Mouse (Mus musculus) layer of hippocampus, adult 2 months (tissue): ENCODE data around the gene Celsr1. TPM values are rescaled to one million over a fixed set of nuclear protein-coding genes. Genes with fewer than 3 reads are reported as not detected.

Experiments used
- DNase-seq, 2 experiments: peaks; one replicate each; pipeline ENCODE4 v3.0.0; 2022; ENCODE audit warnings: low spot score in 2 of 2
- H3K27ac ChIP-seq: fragments of 200-600 bp; 2 replicates; pipeline ENCODE4 v1.8.1; 2022
- H3K4me3 ChIP-seq: fragments of 200-600 bp; 2 replicates; pipeline ENCODE4 v1.8.1; 2022; ENCODE audit warnings: mild to moderate bottlenecking
- CTCF ChIP-seq: fragments of 200-600 bp; conservative IDR thresholded peaks from 2 replicates; pipeline ENCODE4 v1.8.1; 2022; ENCODE audit warnings: antibody characterized with exemption, mild to moderate bottlenecking, moderate library complexity
- total RNA-seq, 2 experiments: library from RNA; stranded (reverse); gene quantifications; 2 replicates each; pipeline ENCODE4 v1.2.3; 2021

Celsr1 gene
- total RNA-seq, 2 experiments from 2014 or later: 5.5 to 5.8 TPM

- TF ChIP-seq CTCF: no peak
- DNase-seq: no peak
- no peak overlapping the region for H3K27ac ChIP-seq
- H3K4me3 ChIP-seq: no peak overlapping the region
These were observed 16.2 kb downstream of the Celsr1 start for GRCm38 (mm10) chr15:86017336-86017735.

GRCm38 (mm10) chr15:86015860-86016541, 17.6 kb downstream of the Celsr1 start:
- no peak for DNase-seq
- no peak for TF ChIP-seq CTCF
- Histone ChIP-seq H3K27ac (no peak overlapping the region), H3K4me3 (no peak overlapping the region)

- no peak for DNase-seq
- TF ChIP-seq CTCF: no peak
- Histone ChIP-seq H3K4me3 (no peak overlapping the region), H3K27ac (no peak overlapping the region)
These were observed 18.6 kb downstream of the Celsr1 start for GRCm38 (mm10) chr15:86015026-86015425.

GRCm38 (mm10) chr15:86013656-86014055, 19.9 kb downstream of the Celsr1 start:
- Histone ChIP-seq H3K4me3 (no peak overlapping the region), H3K27ac (no peak overlapping the region)
- DNase-seq: no peak
- no peak for TF ChIP-seq CTCF

- Histone ChIP-seq H3K4me3 (no peak overlapping the region), H3K27ac (no peak overlapping the region)
- TF ChIP-seq CTCF: no peak
- no peak for DNase-seq
These were observed 20.4 kb downstream of the Celsr1 start for GRCm38 (mm10) chr15:86013130-86013529.

- DNase-seq: no peak
- no peak overlapping the region for H3K4me3 ChIP-seq
- no peak for TF ChIP-seq CTCF
- peak overlapping the region; percentile 46; the same call in 1 of the 2 replicates for H3K27ac ChIP-seq
These were observed 25.9 kb downstream of the Celsr1 start for GRCm38 (mm10) chr15:86007690-86008121.

GRCm38 (mm10) chr15:86005691-86006525, 27.7 kb downstream of the Celsr1 start:
- H3K27ac ChIP-seq: no peak overlapping the region
- DNase-seq: no peak
- no peak for TF ChIP-seq CTCF

GRCm38 (mm10) chr15:86004048-86004447, 29.5 kb downstream of the Celsr1 start:
- DNase-seq: no peak
- TF ChIP-seq CTCF: no peak
- Histone ChIP-seq H3K4me3 (no peak overlapping the region), H3K27ac (no peak overlapping the region)

More at GRCm38 (mm10) chr15:86005691-86006525, 27.7 kb downstream of the Celsr1 start:
- H3K4me3 ChIP-seq: no peak overlapping the region

- peak overlapping the region; percentile 67 for H3K27ac ChIP-seq
- H3K4me3 ChIP-seq: no peak overlapping the region
- DNase-seq: peak in 1 of 2 experiments; percentile 37
- TF ChIP-seq CTCF: no peak
These were observed 32.8 kb downstream of the Celsr1 start for GRCm38 (mm10) chr15:86000706-86001292.

GRCm38 (mm10) chr15:85998525-85999230, 34.9 kb downstream of the Celsr1 start:
- no peak for DNase-seq
- Histone ChIP-seq H3K27ac (no peak overlapping the region), H3K4me3 (no peak overlapping the region)
- TF ChIP-seq CTCF: no peak

- no peak for DNase-seq
- Histone ChIP-seq H3K27ac (no peak overlapping the region), H3K4me3 (no peak overlapping the region)
- TF ChIP-seq CTCF: no peak
These were observed 37.4 kb downstream of the Celsr1 start for GRCm38 (mm10) chr15:85996031-85996765.

GRCm38 (mm10) chr15:85994906-85995608, 38.5 kb downstream of the Celsr1 start:
- H3K4me3 ChIP-seq: no peak overlapping the region
- DNase-seq: no peak
- no peak for TF ChIP-seq CTCF
- H3K27ac ChIP-seq: peak overlapping the region; percentile 72; the same call in 1 of the 2 replicates
